Mouse (Mus musculus): ENCODE data around the gene Slc2a4.

DNA sequence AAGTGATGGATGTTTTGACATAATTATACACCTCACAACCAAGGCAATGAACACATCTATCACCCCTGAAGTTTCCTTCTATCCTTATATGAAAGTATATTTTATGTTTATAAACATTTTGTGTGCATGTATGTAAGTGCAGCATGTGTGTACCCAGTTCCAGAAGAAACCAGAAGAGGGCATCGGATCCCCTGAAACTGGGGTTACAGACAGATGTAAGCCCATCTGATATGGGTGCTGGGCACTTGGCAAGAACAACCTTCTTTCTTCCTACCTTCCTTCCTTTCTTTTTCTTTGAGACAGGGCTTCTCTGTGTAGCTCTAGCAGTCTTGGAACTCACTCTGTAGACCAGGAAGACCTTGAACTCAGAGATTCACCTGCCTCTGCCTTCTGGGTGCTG, 8.2 kb upstream of the Slc2a4 start:
- TF ChIP-seq CTCF (IDR thresholded peaks at IDR 0.05; ENCODE audit: low read depth, low read length) (no peak), POLR2A (IDR thresholded peaks at IDR 0.05; ENCODE audit: insufficient read depth, low read length) (no peak), EP300 (IDR thresholded peaks at IDR 0.05; ENCODE audit: insufficient read depth, low read depth, low read length) (no peak)
